Mouse (Mus musculus) urinary bladder, postnatal 25 days (tissue): ENCODE data around the gene Igf2bp3.
A peak's percentile ranks its signal among the peaks of the same experiment; 100 is the strongest.

Experiments
- DNase-seq: peaks from one replicate; pipeline ENCODE4 v3.0.0; 2022; ENCODE audit warnings: low spot score

Igf2bp3 gene

DNA sequence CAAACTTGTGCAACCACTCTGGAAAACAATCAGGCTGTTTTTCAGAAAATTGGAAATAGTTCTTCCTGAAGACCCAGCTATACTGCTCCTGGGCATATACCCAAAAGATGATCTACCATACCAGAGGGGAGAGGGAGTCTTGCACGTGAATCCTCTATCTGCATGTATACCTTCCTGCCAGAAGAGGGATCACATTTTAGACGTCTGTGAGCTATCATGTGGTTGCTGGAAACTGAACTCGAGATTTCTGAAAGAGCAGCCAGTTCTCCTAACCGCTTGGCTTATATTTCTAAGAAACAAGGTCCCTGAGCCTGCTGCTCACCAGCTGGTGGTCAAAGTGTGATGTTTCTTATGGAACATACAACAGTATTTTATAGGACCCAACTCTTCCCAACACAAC lies 146.4 kb downstream of the Igf2bp3 start:
- DNase-seq: no peak

DNA sequence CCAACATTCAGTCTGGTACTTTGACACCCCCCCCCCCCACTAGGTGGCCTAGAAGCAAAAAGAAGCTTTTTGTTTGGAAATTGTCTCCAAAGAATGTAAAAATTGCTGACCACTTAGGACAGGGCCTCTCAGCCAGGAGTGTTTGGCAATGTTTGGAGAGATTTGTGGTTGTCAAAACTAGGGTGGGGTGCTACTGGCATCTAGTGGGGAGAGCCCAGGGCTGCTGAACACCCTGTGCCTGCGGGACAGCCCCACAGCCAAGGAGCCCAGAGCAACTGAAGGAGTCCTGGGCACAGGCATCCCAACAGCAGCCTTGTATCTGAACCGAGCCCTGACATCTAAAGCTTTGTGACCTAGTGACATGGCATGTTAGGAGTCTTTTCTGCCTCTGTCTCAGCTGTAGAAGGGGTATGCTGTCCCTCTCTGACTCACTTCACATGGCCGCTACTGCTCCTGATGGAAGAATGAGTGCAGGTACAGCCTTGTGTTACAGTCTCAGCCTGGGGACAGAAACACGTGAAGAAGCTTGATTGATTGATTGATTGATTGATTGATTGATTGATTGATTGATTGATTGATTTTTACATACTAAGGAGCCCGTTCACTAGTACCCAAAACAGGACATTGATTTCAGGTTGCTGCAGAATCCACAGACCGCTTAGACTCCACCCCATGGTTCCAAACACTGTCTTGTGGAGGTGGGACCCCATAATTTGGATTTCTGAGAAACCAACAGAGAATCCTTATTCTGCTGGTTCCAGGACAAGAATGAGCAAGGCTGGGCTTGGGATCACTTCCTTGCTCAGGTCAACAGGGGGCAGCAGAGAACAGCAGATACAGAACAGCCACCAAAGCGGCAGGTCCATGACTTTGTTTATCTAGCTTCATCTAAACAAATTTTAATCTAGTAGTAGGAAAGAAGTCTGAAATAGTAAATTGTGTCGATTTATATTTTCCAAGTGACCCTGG lies 157.4 kb downstream of the Igf2bp3 start:
- peak; percentile 80 for DNase-seq

DNA sequence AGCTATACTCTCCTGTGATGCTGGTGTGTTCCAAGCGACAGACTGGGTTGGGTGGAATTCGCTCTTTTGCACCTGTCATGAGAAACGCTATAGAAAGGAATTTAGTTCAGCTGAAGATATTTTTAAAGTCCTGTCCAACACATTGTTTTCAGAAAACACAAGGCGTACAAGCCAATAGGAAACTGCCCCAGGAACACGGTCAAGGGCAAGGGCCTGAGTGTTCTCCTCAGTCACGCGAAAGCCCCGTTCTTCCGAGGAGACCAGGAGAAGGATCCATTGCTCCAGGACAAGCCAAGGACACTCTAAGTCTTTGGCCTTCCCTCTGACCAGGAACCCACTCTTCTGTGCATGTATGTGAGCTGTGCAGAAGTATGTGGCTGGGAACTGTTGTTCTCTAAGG lies 158.7 kb downstream of the Igf2bp3 start:
- DNase-seq: no peak

DNA sequence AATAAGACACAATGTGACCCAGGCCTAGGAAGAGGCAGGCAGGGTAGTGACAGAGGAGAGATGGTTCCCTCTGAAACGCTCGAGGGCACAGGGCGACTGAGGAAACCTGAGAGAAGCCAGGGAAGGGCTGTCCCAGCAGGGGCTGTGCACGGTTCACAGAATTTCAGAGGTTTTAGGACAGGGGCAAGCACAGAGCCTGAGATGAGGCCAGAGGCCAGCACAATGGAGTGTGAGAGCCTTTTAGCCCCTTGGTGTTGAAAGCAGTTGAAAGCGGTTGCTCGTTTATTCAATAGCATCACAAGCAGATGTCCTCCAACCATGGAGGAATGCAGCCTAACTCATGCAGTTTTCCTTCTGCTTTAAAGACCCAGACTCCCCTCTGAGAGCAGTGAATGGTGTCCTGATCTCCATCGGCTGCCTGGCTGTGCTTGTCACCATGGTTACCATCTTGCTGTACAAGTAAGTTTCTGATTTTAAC lies 159.5 kb downstream of the Igf2bp3 start:
- no peak for DNase-seq

DNA sequence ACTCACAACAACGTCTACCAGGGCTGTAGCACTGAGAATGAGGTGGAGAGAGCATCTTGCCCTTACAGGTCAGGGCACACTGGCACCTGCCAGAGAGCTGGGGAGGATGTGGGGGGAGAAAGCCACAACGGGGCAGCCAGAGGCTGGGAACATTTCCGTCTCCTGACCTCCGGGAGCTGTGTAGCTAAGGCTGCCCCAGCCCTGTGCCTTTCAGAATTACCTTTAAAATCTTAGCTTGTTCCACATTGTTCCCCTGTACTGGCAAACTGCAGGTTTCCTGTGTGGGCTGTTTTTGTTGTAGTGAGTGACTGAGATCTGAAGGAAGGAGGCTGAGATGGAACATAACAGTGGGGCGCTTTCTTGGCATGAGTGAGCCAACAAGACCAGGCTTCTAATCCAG lies 162.6 kb downstream of the Igf2bp3 start:
- DNase-seq: no peak

DNA sequence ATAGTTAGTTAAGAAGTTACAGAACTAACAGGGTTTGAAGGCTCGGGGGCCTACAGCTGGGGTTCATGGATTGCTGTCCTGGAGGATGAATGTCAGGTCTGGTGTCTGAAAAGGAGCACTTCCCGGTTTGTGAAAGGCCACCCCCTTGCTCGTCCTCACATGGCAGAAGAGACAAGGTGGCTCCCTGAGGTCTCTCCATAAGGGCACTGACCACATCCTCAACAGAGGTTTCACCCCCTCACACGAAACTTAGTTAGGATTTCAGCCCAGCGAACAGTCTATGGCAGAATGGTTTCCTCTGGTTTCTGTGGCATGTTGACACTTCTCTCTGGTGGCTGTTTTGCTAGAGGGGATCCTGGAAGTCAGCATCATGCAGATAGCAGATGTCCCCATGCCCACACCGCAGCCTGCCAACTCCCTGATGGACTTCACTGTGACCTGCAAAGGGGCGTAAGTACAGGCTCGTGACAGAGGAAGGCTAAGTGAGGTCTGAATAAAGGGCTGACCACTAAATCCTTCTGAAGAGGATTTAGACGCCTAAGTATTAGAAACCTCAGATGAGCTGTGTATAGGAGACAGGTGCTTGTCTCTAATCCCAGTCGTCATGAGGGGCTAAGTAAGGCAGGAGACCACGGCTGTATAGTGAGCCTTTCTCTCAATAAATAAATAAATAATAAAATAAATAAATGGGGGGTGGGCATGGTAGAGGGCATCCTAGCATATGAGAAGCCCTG lies 163.9 kb downstream of the Igf2bp3 start:
- no peak for DNase-seq

DNA sequence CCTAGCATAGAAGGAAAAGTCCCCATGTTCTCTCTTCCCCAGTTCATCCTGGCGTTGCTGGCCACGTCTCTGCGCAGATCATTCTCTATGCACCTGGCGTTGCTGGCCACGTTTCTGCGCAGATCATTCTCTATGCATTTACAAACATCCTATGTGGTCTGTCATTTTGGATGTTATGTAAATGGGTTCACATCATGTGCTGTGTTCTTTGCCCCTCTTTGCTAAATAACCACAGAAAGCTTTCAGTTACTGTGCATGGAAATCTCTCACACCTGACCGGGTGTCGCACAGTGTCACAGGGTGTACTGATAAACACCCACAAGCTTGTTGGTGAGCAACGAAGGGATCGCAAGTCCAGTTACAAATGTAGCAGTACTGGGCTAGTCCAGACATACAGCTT lies 166.4 kb downstream of the Igf2bp3 start:
- DNase-seq: no peak

DNA sequence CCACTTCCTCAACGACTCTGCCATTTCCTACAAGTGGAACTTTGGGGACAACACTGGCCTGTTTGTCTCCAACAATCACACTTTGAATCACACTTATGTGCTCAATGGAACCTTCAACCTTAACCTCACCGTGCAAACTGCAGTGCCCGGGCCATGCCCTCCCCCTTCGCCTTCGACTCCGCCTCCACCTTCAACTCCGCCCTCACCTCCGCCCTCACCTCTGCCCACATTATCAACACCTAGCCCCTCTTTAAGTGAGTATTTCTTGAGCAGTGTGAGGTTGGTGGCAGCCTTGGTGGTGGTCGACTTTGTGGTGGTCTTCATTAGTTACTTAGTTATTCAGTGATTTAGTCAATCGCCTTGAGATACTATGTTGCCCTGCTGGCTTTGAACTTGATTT lies 166.9 kb downstream of the Igf2bp3 start:
- DNase-seq: no peak

DNA sequence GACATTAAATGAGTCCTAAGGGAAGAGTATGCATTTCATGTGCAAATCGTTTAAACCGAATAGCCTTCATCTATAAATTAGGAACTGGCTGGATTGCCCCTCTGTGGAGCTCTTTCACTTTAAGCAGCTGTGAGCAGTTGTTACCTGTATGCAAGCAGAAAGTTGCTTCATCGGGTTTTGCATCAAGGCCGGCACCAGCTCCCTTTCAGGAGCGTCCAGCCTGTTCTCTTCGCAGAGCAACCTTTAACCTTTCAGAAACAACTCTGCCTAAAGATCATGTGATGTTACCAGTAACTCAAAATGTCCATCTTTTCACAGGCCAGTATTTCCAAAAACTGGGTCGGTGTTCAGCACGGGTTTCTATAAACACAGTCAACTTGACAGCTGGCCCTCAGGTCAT lies 167.8 kb downstream of the Igf2bp3 start:
- no peak for DNase-seq

DNA sequence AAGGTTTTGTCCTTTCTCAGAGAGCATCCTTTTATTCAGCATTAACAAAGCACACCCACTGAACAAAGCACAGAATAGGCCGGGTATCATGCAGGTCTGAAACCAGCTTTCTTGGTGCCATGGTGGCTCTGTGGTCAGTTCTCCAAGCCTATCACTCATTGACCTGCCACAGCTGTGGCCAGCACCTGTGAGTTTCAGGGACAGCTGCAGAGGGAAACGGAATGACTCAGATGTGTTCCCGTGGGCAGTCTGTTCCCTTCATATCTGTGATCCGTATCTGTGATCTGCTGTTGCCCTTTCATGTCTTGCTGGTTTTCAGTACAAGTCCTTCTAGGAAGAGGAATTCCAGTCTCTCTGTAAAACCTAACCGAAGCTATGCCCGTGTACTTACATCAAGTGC lies 168.3 kb downstream of the Igf2bp3 start:
- no peak for DNase-seq

DNA sequence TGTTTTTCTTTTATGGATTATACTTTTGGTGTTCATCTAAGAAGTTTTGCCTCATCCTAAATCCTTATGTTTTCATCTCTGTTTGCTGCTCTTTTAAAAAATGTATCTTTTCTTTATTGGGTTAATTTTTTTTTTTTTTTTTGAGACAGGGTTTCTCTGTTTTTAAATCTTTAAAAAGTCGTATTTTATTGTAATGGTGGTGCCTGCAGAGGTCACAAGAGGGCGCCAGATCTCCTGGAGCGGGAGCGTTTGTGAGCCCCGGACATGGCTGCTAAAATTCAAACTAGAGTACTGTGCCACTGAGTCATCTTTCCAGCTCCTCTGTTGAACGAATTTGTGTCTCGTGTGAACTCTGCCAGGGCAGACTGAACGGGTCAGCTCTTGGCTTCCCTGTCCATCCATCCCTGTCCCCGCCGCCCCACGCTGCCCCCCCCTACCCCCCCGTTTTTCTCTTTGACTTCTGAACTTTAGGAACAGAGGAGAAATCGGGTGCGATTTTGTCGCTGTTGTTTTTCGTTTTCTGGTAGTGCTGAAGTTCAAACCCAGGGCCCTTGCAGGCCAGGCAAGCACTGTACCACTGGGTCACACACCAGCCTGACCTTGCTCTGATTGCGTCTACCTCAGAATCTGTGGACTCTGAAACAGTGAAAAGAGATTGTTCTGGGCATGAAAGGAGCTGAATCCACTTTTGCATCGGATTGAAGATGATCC lies 175.1 kb downstream of the Igf2bp3 start:
- DNase-seq: peak; percentile 69

DNA sequence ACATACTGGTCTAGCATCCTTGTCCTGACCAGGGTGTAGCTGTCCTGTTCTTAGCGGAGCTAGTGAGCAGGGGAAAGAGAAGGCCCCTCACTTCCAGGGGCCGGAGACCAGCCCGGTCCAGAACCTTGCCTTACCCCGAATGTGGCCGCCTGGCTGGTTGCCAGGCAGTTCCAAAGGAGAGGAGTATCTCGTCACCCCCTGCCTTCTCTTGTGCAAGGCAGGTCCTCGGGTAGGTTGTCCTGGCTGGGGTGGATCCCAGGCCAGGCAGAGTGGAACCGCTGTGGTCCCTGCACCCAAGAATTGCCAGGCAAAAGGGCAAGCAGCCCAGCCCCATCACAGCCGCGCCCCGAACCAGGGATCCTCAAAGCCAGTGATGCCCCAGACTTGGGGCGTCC lies 177.5 kb downstream of the Igf2bp3 start:
- no peak for DNase-seq

DNA sequence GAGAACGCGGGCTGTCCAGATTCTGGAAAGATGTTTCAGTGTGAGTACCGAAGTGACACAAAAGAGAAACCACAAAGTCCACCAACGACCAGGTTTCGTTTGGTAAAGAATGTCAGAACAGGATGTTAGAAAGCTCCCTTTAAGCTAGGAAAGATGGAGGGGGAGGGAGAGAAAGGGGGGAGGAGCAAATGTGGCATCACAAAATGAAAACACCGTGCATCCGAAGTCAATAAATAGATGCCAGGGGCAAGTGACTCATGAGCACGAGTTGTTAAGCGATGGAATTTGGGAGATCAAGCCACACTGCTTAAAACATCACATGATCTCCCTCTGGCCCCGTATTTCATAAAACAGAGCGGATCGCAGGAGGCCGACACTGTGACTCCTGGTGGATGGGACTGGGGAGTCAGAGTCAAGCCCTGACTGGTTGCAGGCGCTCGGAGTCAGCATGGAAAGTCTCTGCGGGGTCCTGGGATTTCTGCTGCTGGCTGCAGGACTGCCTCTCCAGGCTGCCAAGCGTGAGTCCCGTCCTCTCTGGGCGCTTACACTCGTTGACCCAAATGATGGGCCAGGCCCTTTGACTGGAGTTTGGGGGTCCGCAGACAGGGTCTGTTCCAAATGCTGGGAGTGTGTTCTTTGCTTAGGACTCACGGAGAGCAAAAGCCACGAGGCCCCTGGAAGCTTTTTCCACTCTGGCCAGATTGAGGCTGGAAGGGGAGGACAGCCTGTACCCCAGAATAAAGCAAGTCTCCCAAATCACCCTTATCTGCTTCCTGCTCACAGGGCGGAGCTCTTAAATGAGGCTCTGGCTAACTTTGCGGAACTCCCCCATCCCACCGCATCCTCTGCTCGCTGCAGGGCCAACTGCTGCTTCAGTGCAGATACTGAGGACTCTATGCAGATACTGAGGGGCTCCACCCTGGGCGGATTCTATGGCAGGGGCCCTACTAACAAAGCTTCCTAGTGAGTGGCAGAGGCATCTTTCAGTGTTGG lies 178.2 kb downstream of the Igf2bp3 start, which contains the start of gene Gpnmb:
Gpnmb (plus strand) TSS at position 272 of the 993 bp plus-strand sequence.
- no peak for DNase-seq
